Mouse (Mus musculus) MEL (cell line): ENCODE measurements around the gene Ppip5k2. TPM values are rescaled to one million over a fixed set of nuclear protein-coding genes. Genes with fewer than 3 reads are reported as not detected.

Experiments used
- DNase-seq: peaks from one replicate; pipeline ENCODE4 v3.0.0; 2011; ENCODE audit warnings: low read depth, low spot score
- H3K27ac ChIP-seq: 2 replicates; pipeline ENCODE4 v1.5.1; 2012; ENCODE audit warnings: low read depth, mild to moderate bottlenecking, control low read depth, low read length, moderate library complexity; ENCODE audit not compliant: control insufficient read depth
- H3K27me3 ChIP-seq, 2 experiments: fragments of 150-350 bp in 1 of 2; sonication (generic) in 1 of 2; 2 replicates each; pipeline ENCODE4 v1.6.1; 2012; ENCODE audit warnings: low read length in 2 of 2, mild to moderate bottlenecking in 2 of 2, improper control_type of control experiment in 1 of 2, moderate library complexity in 1 of 2; ENCODE audit not compliant: insufficient read depth in 2 of 2, control insufficient read depth in 1 of 2
- H3K36me3 ChIP-seq, 2 experiments: 2 replicates each; pipeline ENCODE4 v1.6.1; 2012 to 2014; ENCODE audit warnings: low read length in 2 of 2, improper control_type of control experiment in 1 of 2, inconsistent platforms in 1 of 2, mild to moderate bottlenecking in 1 of 2; ENCODE audit not compliant: insufficient read depth in 2 of 2, control insufficient read depth in 1 of 2
- H3K4me1 ChIP-seq, 2 experiments: fragments of 150-350 bp in 1 of 2; sonication (generic) in 1 of 2; 2 replicates each; pipeline ENCODE4 v1.6.1; 2012; ENCODE audit warnings: low read length in 2 of 2, improper control_type of control experiment in 1 of 2, mild to moderate bottlenecking in 1 of 2; ENCODE audit not compliant: insufficient read depth in 2 of 2, control insufficient read depth in 1 of 2
- H3K4me3 ChIP-seq, 2 experiments: fragments of 150-350 bp in 1 of 2; sonication (generic) in 1 of 2; 2 replicates each; pipeline ENCODE4 v1.5.1; 2012; ENCODE audit warnings: low read depth in 2 of 2, low read length in 2 of 2, mild to moderate bottlenecking in 2 of 2, moderate library complexity in 2 of 2, control low read depth in 1 of 2, improper control_type of control experiment in 1 of 2; ENCODE audit not compliant: control insufficient read depth in 1 of 2, insufficient read depth in 1 of 2
- H3K79me2 ChIP-seq: 2 replicates; pipeline ENCODE4 v1.6.1; 2012; ENCODE audit warnings: mild to moderate bottlenecking, low read length, moderate library complexity; ENCODE audit not compliant: control insufficient read depth, poor library complexity, insufficient read depth
- H3K9ac ChIP-seq: 2 replicates; pipeline ENCODE4 v1.6.1; 2012; ENCODE audit warnings: low read depth, mild to moderate bottlenecking, control low read depth, low read length, moderate library complexity; ENCODE audit not compliant: control insufficient read depth, poor library complexity, severe bottlenecking
- H3K9me3 ChIP-seq: fragments of 150-350 bp; sonication (generic); replicated peaks from 2 replicates; pipeline ENCODE4 v1.6.1; 2012; ENCODE audit warnings: mild to moderate bottlenecking, low read length, improper control_type of control experiment, moderate library complexity; ENCODE audit not compliant: insufficient read depth
- BHLHE40 ChIP-seq: IDR thresholded peaks from 2 replicates; pipeline ENCODE4 v1.6.1; 2012; ENCODE audit warnings: low read depth, mild to moderate bottlenecking, inconsistent platforms, low read length, improper control_type of control experiment, borderline replicate concordance
- CHD1 ChIP-seq: IDR thresholded peaks from 2 replicates; pipeline ENCODE4 v1.6.1; 2012; ENCODE audit warnings: low read depth, mild to moderate bottlenecking, inconsistent platforms, low read length, improper control_type of control experiment
- CHD2 ChIP-seq: IDR thresholded peaks from 2 replicates; pipeline ENCODE4 v1.6.1; 2011; ENCODE audit warnings: low read length, improper control_type of control experiment
- CTCF ChIP-seq, 3 experiments: IDR thresholded peaks in 2 of 3; conservative IDR thresholded peaks in 1 of 3; 2 replicates each; pipeline ENCODE4 v1.5.1; 2011 to 2012; ENCODE audit warnings: low read length in 3 of 3, low read depth in 2 of 3, mild to moderate bottlenecking in 2 of 3, improper control_type of control experiment in 1 of 3, inconsistent platforms in 1 of 3, mixed read lengths in 1 of 3, moderate library complexity in 1 of 3; ENCODE audit not compliant: control insufficient read depth in 1 of 3, insufficient read depth in 1 of 3, poor library complexity in 1 of 3, severe bottlenecking in 1 of 3
- EP300 ChIP-seq, 2 experiments: IDR thresholded peaks; 2 replicates each; pipeline ENCODE4 v1.6.1; 2011; ENCODE audit warnings: improper control_type of control experiment in 2 of 2, low read length in 2 of 2, low read depth in 1 of 2, mild to moderate bottlenecking in 1 of 2
- ETS1 ChIP-seq: IDR thresholded peaks from 2 replicates; pipeline ENCODE4 v1.6.1; 2012; ENCODE audit warnings: low read depth, mild to moderate bottlenecking, inconsistent platforms, low read length, improper control_type of control experiment, moderate library complexity
- GABPA ChIP-seq: IDR thresholded peaks from 2 replicates; pipeline ENCODE4 v1.6.1; 2012; ENCODE audit warnings: low read depth, mild to moderate bottlenecking, inconsistent platforms, low read length, improper control_type of control experiment, moderate library complexity
- MAFK ChIP-seq: IDR thresholded peaks from 2 replicates; pipeline ENCODE4 v1.6.1; 2011; ENCODE audit warnings: low read depth, mild to moderate bottlenecking, low read length, improper control_type of control experiment, borderline replicate concordance
- MAX ChIP-seq: IDR thresholded peaks from 2 replicates; pipeline ENCODE4 v1.6.1; 2011; ENCODE audit warnings: low read length, improper control_type of control experiment
- MEF2A ChIP-seq: IDR thresholded peaks from 2 replicates; pipeline ENCODE4 v1.6.1; 2014; ENCODE audit warnings: low read depth, mild to moderate bottlenecking, inconsistent platforms, low read length, improper control_type of control experiment; ENCODE audit not compliant: poor library complexity, insufficient replicate concordance, severe bottlenecking; ENCODE audit errors: extremely low read depth
- MXI1 ChIP-seq: IDR thresholded peaks from 2 replicates; pipeline ENCODE4 v1.6.1; 2011; ENCODE audit warnings: mild to moderate bottlenecking, low read depth, low read length, improper control_type of control experiment
- MYB ChIP-seq: IDR thresholded peaks from 2 replicates; pipeline ENCODE4 v1.6.1; 2011; ENCODE audit warnings: mild to moderate bottlenecking, low read depth, low read length, improper control_type of control experiment
- MYC ChIP-seq: IDR thresholded peaks from 2 replicates; pipeline ENCODE4 v1.6.1; 2011; ENCODE audit warnings: low read depth, mild to moderate bottlenecking, low read length, improper control_type of control experiment, moderate library complexity
- POLR2A ChIP-seq, 2 experiments: IDR thresholded peaks; 2 replicates each; pipeline ENCODE4 v1.6.1; 2011 to 2012; ENCODE audit warnings: low read length in 2 of 2, mild to moderate bottlenecking in 2 of 2, control low read depth in 1 of 2, improper control_type of control experiment in 1 of 2, low read depth in 1 of 2, moderate library complexity in 1 of 2; ENCODE audit not compliant: control insufficient read depth in 1 of 2, insufficient read depth in 1 of 2, poor library complexity in 1 of 2
- POLR2AphosphoS5 ChIP-seq: IDR thresholded peaks from 2 replicates; pipeline ENCODE4 v1.6.1; 2012; ENCODE audit warnings: low read depth, borderline replicate concordance, mild to moderate bottlenecking, inconsistent platforms, low read length, moderate library complexity, mixed read lengths
- RCOR1 ChIP-seq: IDR thresholded peaks from 2 replicates; pipeline ENCODE4 v1.6.1; 2012; ENCODE audit warnings: low read depth, mild to moderate bottlenecking, inconsistent platforms, low read length, improper control_type of control experiment
- SMC3 ChIP-seq: IDR thresholded peaks from 2 replicates; pipeline ENCODE4 v1.6.1; 2011; ENCODE audit warnings: low read depth, low read length, improper control_type of control experiment
- TAL1 ChIP-seq: IDR thresholded peaks from 2 replicates; pipeline ENCODE4 v1.6.1; 2012; ENCODE audit warnings: mild to moderate bottlenecking, inconsistent platforms, low read length, moderate library complexity, mixed read lengths
- TBP ChIP-seq: IDR thresholded peaks from 2 replicates; pipeline ENCODE4 v1.8.0; 2011; ENCODE audit warnings: low read depth, low read length, improper control_type of control experiment
- TCF12 ChIP-seq: IDR thresholded peaks from 2 replicates; pipeline ENCODE4 v1.6.1; 2014; ENCODE audit warnings: low read depth, mild to moderate bottlenecking, inconsistent platforms, low read length, improper control_type of control experiment, moderate library complexity
- UBTF ChIP-seq: IDR thresholded peaks from 2 replicates; pipeline ENCODE4 v1.6.1; 2012; ENCODE audit warnings: low read depth, mild to moderate bottlenecking, inconsistent platforms, low read length, improper control_type of control experiment, moderate library complexity, borderline replicate concordance; ENCODE audit not compliant: insufficient read depth
- USF2 ChIP-seq, 2 experiments: IDR thresholded peaks; 2 replicates each; pipeline ENCODE4 v1.6.1; 2011 to 2012; ENCODE audit warnings: improper control_type of control experiment in 2 of 2, low read length in 2 of 2, borderline replicate concordance in 1 of 2, inconsistent platforms in 1 of 2, low read depth in 1 of 2, mild to moderate bottlenecking in 1 of 2; ENCODE audit not compliant: insufficient read depth in 1 of 2
- ZMIZ1 ChIP-seq: IDR thresholded peaks from 2 replicates; pipeline ENCODE4 v1.6.1; 2012; ENCODE audit warnings: low read depth, mild to moderate bottlenecking, inconsistent platforms, low read length, improper control_type of control experiment, moderate library complexity
- polyA plus RNA-seq, 2 experiments: library from polyadenylated mRNA; stranded (reverse) in 1 of 2; unstranded in 1 of 2; fragments of >175 nt in 1 of 2; fragments of >200 nt in 1 of 2; gene quantifications; 2 replicates each; pipeline versions ENCODE4 v1.2.1 to v1.2.4; 2012; ENCODE audit warnings: low replicate concordance in 2 of 2, low read depth in 1 of 2; ENCODE audit not compliant: insufficient read length in 2 of 2, insufficient read depth in 1 of 2, missing spikeins in 1 of 2
- total RNA-seq: library from RNA; depleted of rRNA; stranded (reverse); fragments of 300-350 nt; gene quantifications from 2 replicates; pipeline ENCODE4 v1.2.3, GENCODE M21; 2012

Ppip5k2 gene
- total and polyA plus RNA-seq, 3 experiments: 47.2 to 651 (median 60.7) TPM

DNA sequence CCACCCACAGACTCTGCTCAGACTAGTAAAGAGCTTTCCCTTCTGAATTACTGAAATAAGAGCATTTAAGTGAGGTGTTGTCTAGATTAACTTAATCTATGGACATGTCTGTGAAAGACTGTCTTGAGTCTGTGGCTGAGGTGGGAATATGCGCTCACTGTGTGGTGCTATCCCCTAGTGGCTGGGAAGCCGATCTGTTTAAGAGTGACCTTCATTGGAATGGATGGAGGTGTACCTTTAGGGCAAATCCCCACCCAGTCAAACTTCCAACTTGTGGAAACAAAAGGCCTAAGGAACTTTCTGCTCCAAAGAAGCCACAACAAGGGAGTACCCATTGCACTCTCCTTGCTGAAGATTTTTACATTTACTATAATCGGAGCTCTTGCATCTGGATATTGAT lies 23.9 kb upstream of the Ppip5k2 start:
- TF ChIP-seq CTCF (IDR thresholded peaks at IDR 0.05 in 2 of 3, conservative IDR thresholded peaks at IDR 0.05 in 1 of 3; ENCODE audit: control insufficient read depth in 1 of 3, insufficient read depth in 1 of 3, low read depth in 2 of 3, low read length in 3 of 3, poor library complexity in 1 of 3, severe bottlenecking in 1 of 3): 0 out of 6 replicates have a peak, but pooled peaks of 1 of the 3 experiments have one; percentile 10
- no peak for TF ChIP-seq RCOR1
- TF ChIP-seq CHD2: no peak
- no peak for TF ChIP-seq POLR2A (IDR thresholded peaks at IDR 0.05; ENCODE audit: control insufficient read depth in 1 of 2, insufficient read depth in 1 of 2, low read depth in 1 of 2, low read length in 2 of 2, poor library complexity in 1 of 2)
- no peak for TF ChIP-seq TBP
- no peak for TF ChIP-seq GABPA
- TF ChIP-seq TAL1: no peak
- TF ChIP-seq MEF2A: no peak
- no peaks in the 10 kb centered on the region for H3K9me3 ChIP-seq
- no peaks in the 10 kb centered on the region for H3K79me2 ChIP-seq
- no peak overlapping the region for H3K9ac ChIP-seq
- no peaks in the 10 kb centered on the region for H3K27me3 ChIP-seq
- H3K27ac ChIP-seq: no peak overlapping the region
- no peak for DNase-seq
- peaks cover 2 to 3% of the 10 kb centered on the region in 2 experiments; a peak in 3 of 4 replicates for H3K36me3 ChIP-seq
- no peaks in the 10 kb centered on the region for H3K4me1 ChIP-seq
- no peak overlapping the region for H3K4me3 ChIP-seq

DNA sequence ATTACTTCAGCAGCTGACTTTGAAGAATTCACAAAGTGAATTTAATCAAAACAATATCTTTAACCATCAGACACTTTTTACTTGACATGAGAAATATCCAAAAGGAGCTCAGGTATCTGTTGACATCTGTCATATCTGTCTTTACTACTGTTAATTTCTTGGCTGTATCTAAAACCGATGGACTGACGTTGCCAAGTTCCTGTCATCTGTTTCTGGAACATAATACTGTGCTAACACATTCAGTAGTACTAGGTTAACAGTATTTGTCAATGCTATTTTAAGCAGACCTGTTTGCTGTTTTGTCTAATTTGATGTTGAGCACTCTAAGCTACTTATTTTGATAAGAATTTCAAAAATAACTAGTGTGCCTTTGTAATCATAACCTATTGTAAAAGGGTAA lies 18.3 kb upstream of the Ppip5k2 start:
- Histone ChIP-seq H3K27ac (no peak overlapping the region), H3K36me3 (peaks cover 8 to 13% of the 10 kb centered on the region in 2 experiments), H3K4me1 (peaks cover 0 to 16% of the 10 kb centered on the region in 2 experiments; a peak in 2 of 4 replicates), H3K9me3 (no peaks in the 10 kb centered on the region), H3K79me2 (no peaks in the 10 kb centered on the region), H3K27me3 (no peaks in the 10 kb centered on the region), H3K9ac (no peak overlapping the region), H3K4me3 (no peak overlapping the region)
- no peak for DNase-seq
- TF ChIP-seq BHLHE40 (no peak), UBTF (no peak), ETS1 (peak; percentile 70; the same call in 1 of the 2 replicates), ZMIZ1 (no peak), MYB (no peak), TCF12 (peak; percentile 57; the same call in 1 of the 2 replicates), USF2 (IDR thresholded peaks at IDR 0.05; ENCODE audit: borderline replicate concordance in 1 of 2, insufficient read depth in 1 of 2, low read depth in 1 of 2, low read length in 2 of 2) (no peak), MYC (no peak), MAFK (no peak), MXI1 (no peak), TBP (no peak), MAX (no peak), CHD1 (no peak), CTCF (IDR thresholded peaks at IDR 0.05 in 2 of 3, conservative IDR thresholded peaks at IDR 0.05 in 1 of 3; ENCODE audit: control insufficient read depth in 1 of 3, insufficient read depth in 1 of 3, low read depth in 2 of 3, low read length in 3 of 3, poor library complexity in 1 of 3, severe bottlenecking in 1 of 3) (no peak), EP300 (IDR thresholded peaks at IDR 0.05; ENCODE audit: low read depth in 1 of 2, low read length in 2 of 2) (peak; percentile 20 to 46; a peak in 3 of 4 replicates), MEF2A (no peak), POLR2AphosphoS5 (no peak), CHD2 (no peak), SMC3 (no peak)
